Mouse (Mus musculus): Measurements from ENCODE around the gene Gtf2a2. TPM values are rescaled to one million over a fixed set of nuclear protein-coding genes. Genes with fewer than 3 reads are reported as not detected.
A peak's percentile ranks its signal among the peaks of the same experiment; 100 is the strongest.

Gtf2a2 gene
- polyA plus RNA-seq, 1 experiment = 206 TPM

DNA sequence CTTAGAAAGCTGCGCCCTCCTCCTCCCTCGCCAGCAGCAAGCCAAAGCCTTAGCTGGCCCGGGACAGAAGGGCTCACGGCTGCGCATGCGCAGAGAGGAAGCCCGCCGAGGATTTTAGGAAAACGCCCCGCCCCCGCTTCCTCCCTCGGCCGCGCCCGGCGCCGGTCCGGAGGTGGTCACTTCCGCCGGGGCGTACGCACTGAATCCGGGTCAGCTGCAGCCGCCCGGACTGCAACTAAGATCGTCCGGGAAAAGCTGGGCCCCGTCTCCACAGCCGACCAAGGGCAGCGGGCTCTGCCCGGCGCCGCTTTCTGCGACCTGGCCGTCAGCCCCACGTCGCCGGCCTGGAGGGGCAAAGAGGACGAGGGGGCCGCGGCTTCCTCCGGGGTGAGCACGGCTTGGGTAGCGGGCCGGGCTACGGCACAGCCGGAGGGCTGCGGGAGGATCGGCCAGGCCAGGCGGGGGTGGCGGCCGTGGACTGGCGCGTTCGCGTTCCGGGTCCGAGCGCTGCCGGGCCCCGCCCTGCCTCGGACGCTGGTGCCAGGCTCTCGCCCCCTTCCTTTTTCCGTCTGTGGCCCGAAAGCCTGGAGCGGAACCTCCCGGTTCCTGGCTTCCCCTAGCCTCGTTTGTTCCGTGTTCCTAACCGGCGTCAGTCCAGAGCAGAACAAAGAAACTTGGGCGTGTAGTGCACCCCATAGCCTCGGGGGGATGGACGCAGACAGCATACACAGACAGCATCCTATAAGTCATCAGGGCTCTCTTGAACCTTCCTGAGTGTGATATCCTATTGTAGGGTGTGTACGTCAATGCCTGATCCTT, 22.8 kb upstream of the Gtf2a2 start, which contains the start of gene Bnip2:
TSS of gene Bnip2 (plus strand) at position 164 of the 819 bp plus-strand sequence.
- TF ChIP-seq POLR2A (IDR thresholded peaks at IDR 0.05; ENCODE audit: control insufficient read depth, low read depth, low read length) (peak; percentile 63), CTCF (IDR thresholded peaks at IDR 0.05; ENCODE audit: control insufficient read depth, insufficient read depth, insufficient replicate concordance, low read depth, low read length) (no peak; the same call in 1 of the 2 replicates)
- Histone ChIP-seq H3K4me3 (ENCODE audit: control insufficient read depth, low read depth, low read length) (peak within 1 kb of the TSS; percentile 97), H3K27me3 (ENCODE audit: control insufficient read depth, insufficient read depth, low read length) (no peaks in the 10 kb centered on the region), H3K4me1 (ENCODE audit: control insufficient read depth, insufficient read depth, low read length) (peaks cover 4% of the 10 kb centered on the region; the same call in 1 of the 2 replicates), H3K36me3 (ENCODE audit: control insufficient read depth, insufficient read depth, low read length) (no peaks in the 10 kb centered on the region), H3K27ac (ENCODE audit: control insufficient read depth, insufficient read depth, low read depth, low read length) (peak within 1 kb of the TSS; percentile 92)

DNA sequence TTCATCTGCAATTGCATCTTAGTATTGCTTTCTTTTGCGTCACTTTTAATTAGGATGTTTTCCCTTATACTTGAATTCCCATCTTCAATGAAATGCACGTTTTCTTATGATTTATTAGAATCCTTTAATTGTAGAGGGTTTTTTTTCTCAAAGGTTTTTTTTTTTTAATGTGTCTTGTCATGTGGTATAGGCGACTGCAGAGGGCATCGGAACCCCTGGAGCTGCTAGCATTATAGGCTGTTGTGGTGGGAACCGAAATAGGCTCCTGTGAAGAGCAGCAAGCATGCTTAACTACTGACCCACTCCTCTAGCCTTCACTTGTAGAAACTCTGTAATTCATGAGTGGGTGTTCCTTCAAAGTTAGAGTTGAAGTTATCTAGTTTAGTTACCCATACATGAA, 22.0 kb upstream of the Gtf2a2 start:
- H3K27ac ChIP-seq (ENCODE audit: control insufficient read depth, insufficient read depth, low read depth, low read length) = no peak overlapping the region
- TF ChIP-seq POLR2A (IDR thresholded peaks at IDR 0.05; ENCODE audit: control insufficient read depth, low read depth, low read length) = no peak
- TF ChIP-seq CTCF (IDR thresholded peaks at IDR 0.05; ENCODE audit: control insufficient read depth, insufficient read depth, insufficient replicate concordance, low read depth, low read length) = no peak
- no peak overlapping the region for H3K4me3 ChIP-seq (ENCODE audit: control insufficient read depth, low read depth, low read length)
- peaks cover 4% of the 10 kb centered on the region; the same call in 1 of the 2 replicates for H3K4me1 ChIP-seq (ENCODE audit: control insufficient read depth, insufficient read depth, low read length)
- H3K27me3 ChIP-seq (ENCODE audit: control insufficient read depth, insufficient read depth, low read length) = no peaks in the 10 kb centered on the region
- H3K36me3 ChIP-seq (ENCODE audit: control insufficient read depth, insufficient read depth, low read length) = no peaks in the 10 kb centered on the region

DNA sequence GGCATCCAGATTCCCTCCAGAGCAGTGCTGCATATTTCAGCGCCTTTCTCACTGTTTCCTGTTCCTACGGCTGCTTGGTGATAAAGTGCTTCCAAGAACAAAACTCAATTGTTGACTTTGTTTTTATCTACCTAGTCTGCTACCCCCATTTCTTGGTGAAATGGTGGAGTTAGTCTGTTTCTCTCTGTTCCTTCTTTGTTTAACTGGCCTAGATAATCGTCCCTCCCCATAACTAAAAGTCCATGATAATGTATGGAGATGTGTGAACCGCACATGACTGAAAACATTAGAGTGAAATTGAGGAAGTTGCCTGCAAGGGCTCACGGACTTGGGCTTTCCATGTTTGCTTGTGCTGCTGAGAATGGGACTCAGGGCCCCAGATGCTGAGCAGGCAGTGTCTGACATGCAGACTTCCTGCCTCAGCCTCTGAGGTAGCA, 19.5 kb upstream of the Gtf2a2 start:
- TF ChIP-seq CTCF (IDR thresholded peaks at IDR 0.05; ENCODE audit: control insufficient read depth, insufficient read depth, insufficient replicate concordance, low read depth, low read length) = no peak
- no peak for TF ChIP-seq POLR2A (IDR thresholded peaks at IDR 0.05; ENCODE audit: control insufficient read depth, low read depth, low read length)
- H3K27ac ChIP-seq (ENCODE audit: control insufficient read depth, insufficient read depth, low read depth, low read length) = peak overlapping the region; percentile 34; the same call in 1 of the 2 replicates

DNA sequence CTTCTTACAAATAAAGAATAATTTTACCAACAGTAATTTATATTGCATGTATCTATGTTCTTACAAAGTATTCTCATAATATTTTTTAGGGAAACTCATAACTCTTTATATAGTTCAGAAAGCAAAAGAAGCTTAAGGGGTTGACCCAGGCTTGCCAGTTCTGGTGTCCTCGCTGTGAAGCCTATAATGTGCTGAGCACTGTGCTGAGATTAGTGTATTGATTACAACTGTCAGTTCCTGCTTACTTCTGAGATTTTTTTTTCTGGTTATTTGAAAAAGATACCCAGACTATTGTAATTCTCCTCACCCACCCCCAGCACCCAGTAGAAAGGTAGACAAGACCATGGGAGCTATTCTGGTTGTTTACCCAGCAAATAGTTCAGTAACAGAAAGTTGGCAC, 18.9 kb upstream of the Gtf2a2 start:
- no peak overlapping the region for H3K27ac ChIP-seq (ENCODE audit: control insufficient read depth, insufficient read depth, low read depth, low read length)
- H3K4me3 ChIP-seq (ENCODE audit: control insufficient read depth, low read depth, low read length) = no peak overlapping the region
- 0 out of 2 replicates have a peak, but pooled peaks cover 3% of the 10 kb centered on the region for H3K36me3 ChIP-seq (ENCODE audit: control insufficient read depth, insufficient read depth, low read length)
- TF ChIP-seq POLR2A (IDR thresholded peaks at IDR 0.05; ENCODE audit: control insufficient read depth, low read depth, low read length) = no peak
- no peak for TF ChIP-seq CTCF (IDR thresholded peaks at IDR 0.05; ENCODE audit: control insufficient read depth, insufficient read depth, insufficient replicate concordance, low read depth, low read length)
- no peaks in the 10 kb centered on the region for H3K27me3 ChIP-seq (ENCODE audit: control insufficient read depth, insufficient read depth, low read length)
- peaks cover 4% of the 10 kb centered on the region; the same call in 1 of the 2 replicates for H3K4me1 ChIP-seq (ENCODE audit: control insufficient read depth, insufficient read depth, low read length)

More for the DNA sequence above, 19.5 kb upstream of the Gtf2a2 start:
- no peak overlapping the region for H3K4me3 ChIP-seq (ENCODE audit: control insufficient read depth, low read depth, low read length)
- H3K4me1 ChIP-seq (ENCODE audit: control insufficient read depth, insufficient read depth, low read length) = peaks cover 4% of the 10 kb centered on the region; the same call in 1 of the 2 replicates
- H3K27me3 ChIP-seq (ENCODE audit: control insufficient read depth, insufficient read depth, low read length) = no peaks in the 10 kb centered on the region
- H3K36me3 ChIP-seq (ENCODE audit: control insufficient read depth, insufficient read depth, low read length) = 0 out of 2 replicates have a peak, but pooled peaks cover 3% of the 10 kb centered on the region

DNA sequence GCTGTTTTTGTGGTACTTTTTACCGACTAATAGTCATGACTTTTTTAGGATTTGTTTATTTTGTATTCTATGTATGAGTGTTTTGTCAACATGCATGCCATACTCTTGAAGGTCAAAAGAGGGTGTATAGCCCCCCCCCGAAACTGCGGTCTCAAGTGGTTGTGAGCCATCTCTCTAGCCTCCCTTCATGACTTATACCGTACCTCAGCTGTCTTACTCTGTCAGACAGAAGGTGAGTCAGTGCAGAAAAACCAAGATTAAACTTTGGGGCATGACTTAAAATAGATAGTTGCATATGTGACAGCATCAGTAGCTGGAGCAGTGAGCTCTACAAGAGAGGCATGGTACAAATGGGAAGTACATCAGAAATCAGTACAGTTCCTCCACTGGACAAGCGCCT, 17.8 kb upstream of the Gtf2a2 start:
- peaks cover 3% of the 10 kb centered on the region for H3K36me3 ChIP-seq (ENCODE audit: control insufficient read depth, insufficient read depth, low read length)
- H3K27me3 ChIP-seq (ENCODE audit: control insufficient read depth, insufficient read depth, low read length) = no peaks in the 10 kb centered on the region
- TF ChIP-seq POLR2A (IDR thresholded peaks at IDR 0.05; ENCODE audit: control insufficient read depth, low read depth, low read length) (no peak), CTCF (IDR thresholded peaks at IDR 0.05; ENCODE audit: control insufficient read depth, insufficient read depth, insufficient replicate concordance, low read depth, low read length) (no peak)
- no peaks in the 10 kb centered on the region for H3K4me1 ChIP-seq (ENCODE audit: control insufficient read depth, insufficient read depth, low read length)
- H3K4me3 ChIP-seq (ENCODE audit: control insufficient read depth, low read depth, low read length) = no peak overlapping the region
- no peak overlapping the region for H3K27ac ChIP-seq (ENCODE audit: control insufficient read depth, insufficient read depth, low read depth, low read length)

DNA sequence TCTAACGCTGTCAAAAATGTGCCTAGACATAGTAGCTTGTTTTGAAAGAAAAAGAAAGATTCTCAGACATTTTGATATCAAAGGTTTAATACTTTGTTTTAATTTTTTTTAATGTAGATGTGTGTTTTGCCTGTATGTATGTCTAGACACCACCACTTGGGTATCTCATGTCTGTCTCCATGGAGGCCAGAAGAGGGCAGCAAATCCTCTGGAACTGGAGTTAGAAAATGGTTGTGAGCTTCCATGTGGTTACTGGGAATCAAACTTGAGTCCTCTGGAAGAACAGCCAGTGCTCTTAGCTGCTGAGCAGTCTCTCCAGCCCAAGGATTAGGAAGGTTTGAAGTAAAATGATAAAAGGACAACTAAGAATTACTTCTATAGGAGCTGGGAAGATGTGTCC, 13.0 kb upstream of the Gtf2a2 start:
- Histone ChIP-seq H3K27me3 (ENCODE audit: control insufficient read depth, insufficient read depth, low read length) (no peaks in the 10 kb centered on the region), H3K4me3 (ENCODE audit: control insufficient read depth, low read depth, low read length) (no peak overlapping the region), H3K27ac (ENCODE audit: control insufficient read depth, insufficient read depth, low read depth, low read length) (no peak overlapping the region), H3K36me3 (ENCODE audit: control insufficient read depth, insufficient read depth, low read length) (peaks cover 4% of the 10 kb centered on the region), H3K4me1 (ENCODE audit: control insufficient read depth, insufficient read depth, low read length) (no peaks in the 10 kb centered on the region)
- TF ChIP-seq CTCF (IDR thresholded peaks at IDR 0.05; ENCODE audit: control insufficient read depth, insufficient read depth, insufficient replicate concordance, low read depth, low read length) (no peak), POLR2A (IDR thresholded peaks at IDR 0.05; ENCODE audit: control insufficient read depth, low read depth, low read length) (no peak)

DNA sequence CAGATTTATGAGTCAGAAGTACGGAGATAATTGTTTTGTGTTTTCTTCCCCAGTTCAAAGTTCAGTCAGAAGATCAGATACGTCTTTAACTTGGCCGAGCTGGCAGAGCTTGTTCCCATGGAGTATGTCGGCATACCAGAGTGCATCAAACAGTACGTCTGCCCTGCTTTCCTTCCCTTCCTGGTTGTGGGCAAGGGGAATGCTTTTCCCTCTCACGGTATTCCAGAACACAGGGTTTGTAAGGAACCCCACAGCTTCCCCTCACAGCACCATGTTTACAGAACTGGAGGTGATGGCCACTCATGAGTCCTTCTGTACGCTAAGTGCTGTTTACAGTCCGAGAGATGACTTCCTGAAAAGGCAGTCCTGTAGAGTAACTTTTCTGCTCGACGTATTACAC, 8.8 kb upstream of the Gtf2a2 start:
- TF ChIP-seq POLR2A (IDR thresholded peaks at IDR 0.05; ENCODE audit: control insufficient read depth, low read depth, low read length) (no peak), CTCF (IDR thresholded peaks at IDR 0.05; ENCODE audit: control insufficient read depth, insufficient read depth, insufficient replicate concordance, low read depth, low read length) (no peak)
- Histone ChIP-seq H3K36me3 (ENCODE audit: control insufficient read depth, insufficient read depth, low read length) (peaks cover 1% of the 10 kb centered on the region), H3K27ac (ENCODE audit: control insufficient read depth, insufficient read depth, low read depth, low read length) (no peak overlapping the region), H3K27me3 (ENCODE audit: control insufficient read depth, insufficient read depth, low read length) (no peaks in the 10 kb centered on the region), H3K4me3 (ENCODE audit: control insufficient read depth, low read depth, low read length) (no peak overlapping the region), H3K4me1 (ENCODE audit: control insufficient read depth, insufficient read depth, low read length) (no peaks in the 10 kb centered on the region)
